Mouse (Mus musculus) lung, postnatal 0 days (tissue): ENCODE data around the gene Ddx28.

Experiments
- CTCF ChIP-seq: IDR thresholded peaks from 2 replicates; pipeline ENCODE4 v1.5.1; 2016; ENCODE audit warnings: antibody characterized with exemption, mild to moderate bottlenecking
- EP300 ChIP-seq: IDR thresholded peaks from 2 replicates; pipeline ENCODE4 v1.6.1; 2016; ENCODE audit warnings: antibody characterized with exemption, mild to moderate bottlenecking, control low read depth

DNA sequence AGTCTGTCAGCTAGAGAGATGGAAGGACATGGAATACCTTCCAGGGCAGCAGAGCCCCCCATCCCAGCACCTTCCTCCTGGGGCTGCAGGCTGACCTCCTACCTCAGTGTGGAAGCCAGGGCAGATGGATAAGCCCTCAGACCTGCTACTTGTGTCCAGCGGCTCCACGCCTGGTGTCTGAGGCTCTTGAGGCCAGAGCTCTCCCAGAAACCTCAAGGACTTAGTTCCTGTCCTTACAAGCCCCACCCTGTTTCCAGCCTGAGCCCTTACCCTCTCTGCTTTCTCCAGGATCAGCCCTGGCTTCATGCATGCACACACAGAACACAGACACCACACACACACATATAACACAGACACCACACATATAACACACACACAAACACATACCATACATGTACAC is 20.1 kb downstream of the Ddx28 start:
- no peak for TF ChIP-seq CTCF
- TF ChIP-seq EP300, result no peak
